Mouse (Mus musculus) small intestine, adult 2 months (tissue): ENCODE measurements at regions not wholly inside any gene's neighbourhood (a gene's known extent, or its start where the extent isn't known, plus 50 kb on each side); places are given as distances from the start of the nearest gene placed in this dataset.

Experiments
- CTCF ChIP-seq: fragments of 200-500 bp; IDR thresholded peaks from 2 replicates; pipeline ENCODE4 v1.5.1; 2012; ENCODE audit warnings: low read depth, mild to moderate bottlenecking, control low read depth, inconsistent platforms, low read length, moderate library complexity, mixed read lengths; ENCODE audit not compliant: insufficient replicate concordance, insufficient read length; ENCODE audit errors: extremely low read depth
- POLR2A ChIP-seq: fragments of 200-500 bp; IDR thresholded peaks from 2 replicates; pipeline ENCODE4 v1.6.1; 2012; ENCODE audit warnings: low read depth, mild to moderate bottlenecking, control low read depth, inconsistent platforms, low read length, moderate library complexity

- TF ChIP-seq CTCF (no peak), POLR2A (no peak)
Observed at GRCm38 (mm10) chr3:157750266-157750665, 174.6 kb downstream of the Cth start.
